Mouse (Mus musculus): Measurements from ENCODE around the gene Creb3l4.
A peak's percentile ranks its signal among the peaks of the same experiment; 100 is the strongest.

- TF ChIP-seq CTCF (conservative IDR thresholded peaks at IDR 0.05 in 1 of 2, IDR thresholded peaks at IDR 0.05 in 1 of 2; ENCODE audit: low read depth in 2 of 2, low read length in 2 of 2) (no peak), POLR2A (IDR thresholded peaks at IDR 0.05; ENCODE audit: low read depth, low read length) (peak; percentile 47; the same call in 1 of the 2 replicates), ZMIZ1 (IDR thresholded peaks at IDR 0.05; ENCODE audit: low read depth, low read length) (peak; percentile 61), POLR2AphosphoS2 (IDR thresholded peaks at IDR 0.05; ENCODE audit: low read depth, low read length) (peak; percentile 37; the same call in 1 of the 2 replicates)
These were observed 21.3 kb upstream of the Creb3l4 start for GRCm38 (mm10) chr3:90264687-90265033.
